Mouse (Mus musculus) embryonic stem cell, embryonic (primary cell): ENCODE data around the gene Fgfrl1.

Experiments used
- CTCF ChIA-PET, 4 experiments: fragments of 300-600 bp in 2 of 4; fragments of 350-600 bp in 2 of 4; sonication (Branson Sonifier 250); formaldehyde crosslinking; loops; one replicate each; lab custom pipeline; 2022; ENCODE audit warnings: inconsistent platforms in 2 of 4; lab: Charles Lee
- POLR2A ChIA-PET, 4 experiments: fragments of 300-600 bp in 2 of 4; fragments of 350-600 bp in 2 of 4; sonication (Branson Sonifier 250); formaldehyde crosslinking; loops; one replicate each; lab custom pipeline; 2022; ENCODE audit warnings: antibody characterized with exemption in 4 of 4, inconsistent platforms in 1 of 4; lab: Charles Lee

The Fgfrl1 gene

GRCm38 (mm10) chr5:108692271-108692670 is at the start of gene Fgfrl1:
Gene Fgfrl1 (plus strand): TSS chr5:108692382.
- ChIA-PET CTCF (interaction anchor here (0.6 to 3.8 kb wide), 22 partner anchors 9 to 1390 kb away, joined by 3 to 28 read pairs (median 6); partner anchors contain the start of genes Dgkq (in 2 of the 4) and Slc26a1 (in 1 of the 4)), POLR2A (interaction anchor here in 2 of 4 experiments (1.4 to 6.0 kb wide), 7 partner anchors 9 to 149 kb away, joined by 3 to 52 read pairs (median 14); partner anchors contain the start of genes Dgkq (in 2 of the 2), Gak (in 1 of the 2) and Tmem175 (in 1 of the 2))

DNA sequence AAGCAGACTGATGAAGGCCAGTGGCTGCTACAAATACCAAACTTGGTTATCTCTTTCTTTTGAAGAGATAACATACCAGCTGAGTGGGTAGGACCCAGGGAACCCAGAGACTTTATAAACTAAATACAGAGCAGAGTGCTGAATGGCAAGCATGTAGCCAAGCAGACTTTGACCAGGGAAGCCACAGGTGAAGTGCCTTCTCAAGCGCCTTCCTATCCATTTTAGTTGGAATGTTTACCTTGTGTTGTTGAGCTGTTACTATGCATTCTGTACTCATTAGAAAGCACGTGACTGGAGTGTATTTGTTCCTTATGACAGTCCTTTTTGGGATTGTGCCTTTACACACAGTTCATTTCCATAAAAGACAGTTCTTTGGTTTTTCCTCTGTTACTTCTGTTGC is 48.5 kb upstream of the Fgfrl1 start:
- ChIA-PET CTCF (interaction anchor here in 1 of 4 experiments (0.6 kb wide), 1 partner anchor 764 kb away, joined by 3 read pairs; no protein-coding TSS in a partner anchor), POLR2A (interaction anchor here in 2 of 4 experiments (0.8 to 3.0 kb wide), 4 partner anchors 10 to 26 kb away, joined by 3 to 13 read pairs (median 4); partner anchors contain the start of genes Dgkq (in 1 of the 2), Gak (in 1 of the 2) and Tmem175 (in 1 of the 2))

DNA sequence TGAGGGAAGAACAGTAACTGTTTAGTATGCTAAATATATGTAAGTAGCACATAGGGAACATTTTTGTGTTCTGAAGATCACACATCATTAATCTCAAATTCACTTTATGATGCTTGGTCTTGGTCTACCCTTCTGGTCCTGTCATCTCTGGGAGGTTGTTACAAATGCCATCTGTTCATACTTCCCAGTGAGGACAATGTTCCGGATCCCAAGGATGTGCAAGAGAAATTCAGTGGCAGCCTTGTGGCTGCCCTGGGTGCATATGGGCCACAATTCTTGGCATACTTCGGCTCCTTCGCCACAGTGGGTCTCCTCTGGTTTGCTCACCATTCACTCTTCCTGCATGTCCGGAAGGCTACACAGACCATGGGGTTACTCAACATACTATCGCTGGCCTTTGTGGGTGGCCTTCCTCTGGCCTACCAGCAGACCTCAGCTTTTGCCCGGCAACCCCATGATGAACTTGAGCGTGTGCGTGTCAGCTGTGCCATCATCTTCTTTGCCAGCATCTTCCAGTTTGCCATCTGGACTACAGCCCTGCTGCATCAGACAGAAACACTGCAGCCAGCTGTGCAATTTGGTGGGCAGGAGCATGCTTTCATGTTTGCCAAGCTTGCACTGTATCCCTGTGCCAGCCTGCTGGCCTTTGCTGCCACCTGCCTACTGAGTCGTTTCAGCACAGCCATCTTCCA is 46.4 kb upstream of the Fgfrl1 start:
- ChIA-PET CTCF (no interaction called here), POLR2A (interaction anchor here in 2 of 4 experiments (0.6 to 4.3 kb wide), 3 partner anchors 14 to 926 kb away, joined by 4 to 25 read pairs (median 5); partner anchors contain the start of gene Idua (in 1 of the 2))

- POLR2A ChIA-PET = interaction anchor here in 2 of 4 experiments (1.4 to 4.3 kb wide), 3 partner anchors 14 to 16 kb away, joined by 4 to 25 read pairs (median 14); partner anchors contain the start of gene Idua (in 2 of the 2)
- CTCF ChIA-PET = no interaction called here
Measured at GRCm38 (mm10) chr5:108646343-108646660, 45.9 kb upstream of the Fgfrl1 start.

GRCm38 (mm10) chr5:108647311-108647710 is 44.9 kb upstream of the Fgfrl1 start:
- ChIA-PET CTCF (interaction anchor here in 2 of 4 experiments (0.7 to 0.9 kb wide), 2 partner anchors 19 to 384 kb away, joined by 3 read pairs; no protein-coding TSS in a partner anchor), POLR2A (interaction anchor here in 3 of 4 experiments (1.1 to 4.3 kb wide), 6 partner anchors 13 to 745 kb away, joined by 3 to 25 read pairs (median 4); partner anchors contain the start of gene Idua (in 2 of the 3))

GRCm38 (mm10) chr5:108647820-108648465 is 44.2 kb upstream of the Fgfrl1 start:
- CTCF ChIA-PET = interaction anchor here in 2 of 4 experiments (0.6 to 1.3 kb wide), 3 partner anchors 18 to 221 kb away, joined by 3 read pairs; no protein-coding TSS in a partner anchor
- POLR2A ChIA-PET = interaction anchor here in 3 of 4 experiments (1.1 to 4.3 kb wide), 7 partner anchors 12 to 745 kb away, joined by 3 to 25 read pairs (median 4); partner anchors contain the start of genes Idua (in 2 of the 3), Gak (in 1 of the 3) and Tmem175 (in 1 of the 3)

GRCm38 (mm10) chr5:108648937-108649576 is 43.1 kb upstream of the Fgfrl1 start:
- ChIA-PET POLR2A (interaction anchor here in 2 of 4 experiments (1.4 to 4.3 kb wide), 8 partner anchors 9 to 746 kb away, joined by 3 to 30 read pairs (median 8); partner anchors contain the start of genes Gak (in 2 of the 2), Idua (in 2 of the 2) and Tmem175 (in 2 of the 2)), CTCF (interaction anchor here in 1 of 4 experiments (1.1 to 4.0 kb wide), 3 partner anchors 12 to 222 kb away, joined by 3 to 25 read pairs (median 3); partner anchors contain the start of genes Fgfrl1 and Idua)

- CTCF ChIA-PET = interaction anchor here in 3 of 4 experiments (0.6 to 4.0 kb wide), 7 partner anchors 11 to 436 kb away, joined by 3 to 25 read pairs (median 8); partner anchors contain the start of genes Dgkq (in 2 of the 3), Gak (in 1 of the 3), Idua (in 1 of the 3) and Tmem175 (in 1 of the 3)
- POLR2A ChIA-PET = interaction anchor here in 3 of 4 experiments (0.9 to 3.5 kb wide), 6 partner anchors 9 to 21 kb away, joined by 3 to 30 read pairs (median 9); partner anchors contain the start of genes Gak (in 2 of the 3), Idua (in 2 of the 3) and Tmem175 (in 2 of the 3)
Measured at GRCm38 (mm10) chr5:108650341-108650740, 41.8 kb upstream of the Fgfrl1 start.

GRCm38 (mm10) chr5:108651136-108651720 is 41.0 kb upstream of the Fgfrl1 start:
- ChIA-PET POLR2A (interaction anchor here in 3 of 4 experiments (0.6 to 3.5 kb wide), 19 partner anchors 9 to 366 kb away, joined by 3 to 30 read pairs (median 4); partner anchors contain the start of genes Idua (in 3 of the 3), Gak (in 2 of the 3), Tmem175 (in 2 of the 3) and Dgkq (in 1 of the 3)), CTCF (interaction anchor here (0.6 to 4.0 kb wide), 33 partner anchors 8 to 617 kb away, joined by 3 to 25 read pairs (median 3); partner anchors contain the start of genes Gak (in 3 of the 4), Idua (in 3 of the 4), Tmem175 (in 3 of the 4) and Dgkq (in 2 of the 4))

- ChIA-PET CTCF (interaction anchor here (0.6 to 4.0 kb wide), 32 partner anchors 8 to 618 kb away, joined by 3 to 25 read pairs (median 3); partner anchors contain the start of genes Gak (in 3 of the 4), Idua (in 3 of the 4), Tmem175 (in 3 of the 4) and Dgkq (in 2 of the 4)), POLR2A (interaction anchor here in 3 of 4 experiments (0.6 to 3.5 kb wide), 18 partner anchors 9 to 367 kb away, joined by 3 to 30 read pairs (median 4); partner anchors contain the start of genes Idua (in 3 of the 3), Gak (in 2 of the 3), Tmem175 (in 2 of the 3) and Dgkq (in 1 of the 3))
Measured at GRCm38 (mm10) chr5:108651823-108652222, 40.4 kb upstream of the Fgfrl1 start.

- ChIA-PET CTCF (interaction anchor here in 1 of 4 experiments (0.6 to 1.3 kb wide), 2 partner anchors 19 to 173 kb away, joined by 3 read pairs; no protein-coding TSS in a partner anchor), POLR2A (interaction anchor here in 2 of 4 experiments (0.7 to 1.3 kb wide), 3 partner anchors 11 to 24 kb away, joined by 3 to 4 read pairs (median 3); partner anchors contain the start of genes Gak (in 1 of the 2) and Tmem175 (in 1 of the 2))
Measured at GRCm38 (mm10) chr5:108653341-108653740, 38.8 kb upstream of the Fgfrl1 start.

- ChIA-PET CTCF (interaction anchor here in 1 of 4 experiments (1.0 kb wide), 1 partner anchor 21 kb away, joined by 3 read pairs; the partner anchor contains the start of gene Slc26a1), POLR2A (no interaction called here)
Measured at GRCm38 (mm10) chr5:108654444-108654990, 37.7 kb upstream of the Fgfrl1 start.

- CTCF ChIA-PET = interaction anchor here in 2 of 4 experiments (1.0 to 1.4 kb wide), 2 partner anchors 13 to 20 kb away, joined by 3 to 4 read pairs; partner anchors contain the start of gene Slc26a1 (in 1 of the 2)
- POLR2A ChIA-PET = interaction anchor here in 1 of 4 experiments (1.0 kb wide), 1 partner anchor 14 kb away, joined by 4 read pairs; the partner anchor contains the start of gene Dgkq
Measured at GRCm38 (mm10) chr5:108655381-108655780, 36.8 kb upstream of the Fgfrl1 start.

- CTCF ChIA-PET = interaction anchor here in 2 of 4 experiments (1.0 to 1.4 kb wide), 2 partner anchors 12 to 19 kb away, joined by 3 to 4 read pairs; partner anchors contain the start of gene Slc26a1 (in 1 of the 2)
- POLR2A ChIA-PET = interaction anchor here in 2 of 4 experiments (0.8 to 1.2 kb wide), 4 partner anchors 13 to 26 kb away, joined by 3 to 4 read pairs (median 4); partner anchors contain the start of genes Gak (in 2 of the 2), Tmem175 (in 2 of the 2) and Dgkq (in 1 of the 2)
Measured at GRCm38 (mm10) chr5:108655891-108656650, 36.1 kb upstream of the Fgfrl1 start.
